Mouse (Mus musculus) induced T-regulatory cell, adult 2 months (primary cell): ENCODE data around the gene Tmem51.

ENCODE experiments used
- DNase-seq: peaks from one replicate; pipeline ENCODE4 v3.0.0-alpha.2; 2012; ENCODE audit warnings: low read depth

The Tmem51 gene

GRCm38 (mm10) chr4:142084131-142084899 is at the start of gene Tmem51:
TSS of gene Tmem51 (minus strand) at chr4:142084304.
- DNase-seq = peak; percentile 39

DNA sequence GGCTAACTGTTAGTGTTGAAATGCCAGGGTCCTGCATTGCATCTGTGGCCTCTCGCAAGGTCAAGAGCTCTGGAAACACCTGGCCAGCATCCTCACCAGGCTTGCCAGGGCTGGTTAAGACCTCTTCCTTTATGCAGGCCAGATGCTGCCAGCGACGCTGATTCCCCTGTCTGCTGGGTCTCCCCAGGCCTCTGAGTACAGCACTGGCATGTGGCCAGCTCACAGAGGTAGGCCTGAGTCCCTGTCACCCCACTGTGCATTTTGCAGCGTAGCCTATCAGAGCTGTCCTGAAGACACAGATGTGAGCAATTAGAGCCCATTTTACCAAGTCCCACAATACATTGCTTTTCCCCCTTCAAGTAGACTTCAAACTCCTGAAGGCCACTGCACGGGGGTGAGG is 46.1 kb upstream of the Tmem51 start:
- DNase-seq = no peak

GRCm38 (mm10) chr4:142127275-142127788 is 43.2 kb upstream of the Tmem51 start:
- DNase-seq = no peak

DNA sequence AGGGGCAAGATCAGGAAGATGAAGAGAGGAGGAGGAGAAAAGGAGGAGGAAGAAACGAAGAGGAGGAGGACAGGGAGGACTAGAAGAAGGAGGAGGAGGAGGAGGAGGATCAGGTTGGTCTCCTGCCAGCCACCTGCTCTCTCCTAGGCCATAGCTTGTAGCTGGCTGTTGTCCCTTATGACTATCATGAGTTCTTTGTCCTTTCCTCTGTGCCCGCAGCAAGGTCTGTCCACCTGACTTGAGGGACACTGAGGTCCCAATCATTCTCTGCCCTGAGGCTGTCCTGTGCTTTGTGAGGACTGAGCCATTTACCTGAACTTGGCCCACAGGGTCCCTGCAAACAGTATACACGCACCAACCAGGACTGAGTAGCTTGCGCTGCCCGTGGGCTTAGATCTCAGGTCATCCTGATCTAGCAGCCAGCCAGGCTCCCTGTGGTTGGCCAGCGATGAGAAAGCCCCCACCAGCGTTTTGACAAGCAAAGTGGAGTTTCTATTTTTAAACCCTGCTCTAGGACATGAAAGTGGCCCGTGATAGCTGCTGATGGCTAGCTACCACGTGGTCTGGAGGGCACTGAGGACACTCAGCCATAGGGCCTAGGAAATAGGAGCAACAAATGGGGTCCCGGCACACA is 42.7 kb upstream of the Tmem51 start:
- no peak for DNase-seq

GRCm38 (mm10) chr4:142121164-142121563 is 37.1 kb upstream of the Tmem51 start:
- DNase-seq = no peak

DNA sequence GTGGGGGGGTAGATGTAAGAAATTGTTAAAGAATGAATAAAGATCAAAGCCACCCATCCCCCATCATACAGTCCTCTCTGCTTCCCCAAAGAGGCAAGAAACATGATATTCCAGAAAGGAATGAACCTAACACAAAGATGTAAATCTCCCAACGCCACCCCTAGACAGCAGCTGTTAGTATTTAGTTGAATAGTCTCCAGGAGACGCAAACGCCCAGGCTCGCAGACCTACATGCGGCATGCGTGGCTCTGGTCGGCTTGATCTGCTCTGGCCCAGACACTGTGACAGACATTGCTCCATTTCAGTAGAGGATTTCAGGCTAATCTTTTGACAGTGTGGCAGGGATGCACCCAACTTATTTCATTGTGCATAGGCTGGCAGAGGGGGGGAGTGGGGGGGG is 34.4 kb upstream of the Tmem51 start:
- no peak for DNase-seq

- no peak for DNase-seq
Observed at GRCm38 (mm10) chr4:142117993-142118392, 33.9 kb upstream of the Tmem51 start.

GRCm38 (mm10) chr4:142113306-142113705 is 29.2 kb upstream of the Tmem51 start:
- DNase-seq = peak; percentile 7

DNA sequence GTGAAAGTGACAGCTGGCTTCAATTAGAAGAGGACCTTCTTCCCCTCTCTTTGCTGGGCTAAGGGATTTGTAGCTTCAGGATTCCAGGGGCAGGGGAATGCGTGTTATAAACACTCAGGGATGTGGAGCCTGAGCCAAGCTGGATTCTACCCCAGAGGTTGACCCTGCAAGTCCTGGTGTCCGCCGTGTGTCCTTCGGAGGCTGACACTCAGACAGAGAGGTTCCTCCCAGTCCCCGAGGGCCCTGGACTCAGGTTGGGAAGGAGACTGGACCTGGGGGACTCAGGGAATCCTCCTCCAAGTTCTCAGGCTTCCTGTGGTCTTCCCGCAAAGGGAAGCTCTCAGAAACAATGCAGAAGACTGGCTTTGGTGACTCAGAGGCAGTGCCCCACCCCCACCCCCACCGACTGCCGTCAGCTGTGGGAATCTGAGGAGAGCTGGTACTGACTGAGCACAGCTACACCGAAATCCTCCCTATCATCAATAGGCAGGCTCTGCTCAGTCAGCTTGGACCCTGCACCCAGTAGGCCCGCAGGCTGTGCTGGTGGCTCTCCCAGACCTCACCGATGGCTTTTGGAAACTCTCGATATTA is 19.1 kb upstream of the Tmem51 start:
- DNase-seq = no peak

- peak; percentile 65 for DNase-seq
Observed at GRCm38 (mm10) chr4:142098303-142098702, 14.2 kb upstream of the Tmem51 start.

GRCm38 (mm10) chr4:142097871-142098270 is 13.8 kb upstream of the Tmem51 start:
- DNase-seq = no peak

- no peak for DNase-seq
Observed at GRCm38 (mm10) chr4:142095513-142096241, 11.6 kb upstream of the Tmem51 start.

DNA sequence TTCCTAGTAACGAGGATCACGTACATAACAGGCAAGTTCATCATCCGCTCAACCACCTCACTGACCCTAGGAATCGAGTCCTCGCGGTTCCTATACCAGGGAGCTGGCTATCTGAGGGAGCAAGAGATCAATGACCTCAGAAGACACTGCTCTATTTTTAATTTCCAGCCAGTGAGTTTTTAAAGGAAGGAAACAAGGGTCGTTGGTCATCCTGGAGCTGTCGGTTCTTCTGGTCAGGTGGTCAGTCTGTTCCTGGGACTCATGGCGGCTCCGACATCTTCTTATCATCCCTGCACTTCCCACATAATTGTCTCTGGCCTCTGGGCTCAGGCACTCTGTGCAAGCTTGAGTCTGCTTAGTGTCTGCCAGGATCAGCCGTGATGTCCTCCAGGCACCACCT is 10.3 kb upstream of the Tmem51 start:
- DNase-seq = no peak

DNA sequence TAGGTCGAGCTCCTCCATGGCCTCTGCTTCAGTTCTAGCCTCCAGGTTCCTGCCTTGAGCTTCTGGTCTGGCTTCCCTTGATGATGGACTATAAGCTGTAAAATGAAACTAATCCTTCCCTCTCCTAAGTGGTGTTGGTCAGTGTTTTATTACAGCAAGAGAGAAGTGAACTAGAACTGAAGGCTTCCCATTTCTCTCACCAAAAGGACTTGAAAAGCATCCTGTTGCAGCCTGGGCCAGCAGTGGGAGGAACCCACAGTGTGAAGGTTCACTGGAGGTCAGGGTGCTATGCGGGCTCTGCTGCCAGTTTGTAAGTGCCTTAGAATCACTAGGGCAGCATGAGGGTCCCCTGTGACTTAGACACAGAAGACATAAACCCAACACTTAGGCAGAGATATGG is 7.0 kb upstream of the Tmem51 start:
- DNase-seq = no peak

DNA sequence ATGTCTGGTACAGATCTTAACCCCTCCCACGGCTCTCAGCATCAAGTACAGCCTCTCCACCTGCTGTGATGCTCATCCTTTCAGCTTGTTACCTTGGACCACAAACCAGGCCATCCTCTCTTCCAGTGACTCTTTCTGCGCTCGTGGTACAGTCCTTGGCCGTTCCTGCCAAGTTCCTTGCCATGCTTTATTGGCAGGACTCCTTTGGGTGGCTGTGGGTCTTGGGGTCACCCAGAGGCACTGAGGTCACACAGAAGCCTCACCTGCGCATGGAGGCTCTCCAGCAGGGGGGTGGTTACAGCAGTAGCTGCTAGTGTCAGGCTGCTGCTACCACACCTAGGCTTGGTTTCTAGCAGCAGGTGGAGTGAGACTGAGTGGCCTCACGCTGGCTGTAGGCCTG is 5.9 kb upstream of the Tmem51 start:
- DNase-seq = no peak

- no peak for DNase-seq
Observed at GRCm38 (mm10) chr4:142088836-142089235, 4.7 kb upstream of the Tmem51 start.

- DNase-seq = no peak
Observed at GRCm38 (mm10) chr4:142088409-142088808, 4.3 kb upstream of the Tmem51 start.

DNA sequence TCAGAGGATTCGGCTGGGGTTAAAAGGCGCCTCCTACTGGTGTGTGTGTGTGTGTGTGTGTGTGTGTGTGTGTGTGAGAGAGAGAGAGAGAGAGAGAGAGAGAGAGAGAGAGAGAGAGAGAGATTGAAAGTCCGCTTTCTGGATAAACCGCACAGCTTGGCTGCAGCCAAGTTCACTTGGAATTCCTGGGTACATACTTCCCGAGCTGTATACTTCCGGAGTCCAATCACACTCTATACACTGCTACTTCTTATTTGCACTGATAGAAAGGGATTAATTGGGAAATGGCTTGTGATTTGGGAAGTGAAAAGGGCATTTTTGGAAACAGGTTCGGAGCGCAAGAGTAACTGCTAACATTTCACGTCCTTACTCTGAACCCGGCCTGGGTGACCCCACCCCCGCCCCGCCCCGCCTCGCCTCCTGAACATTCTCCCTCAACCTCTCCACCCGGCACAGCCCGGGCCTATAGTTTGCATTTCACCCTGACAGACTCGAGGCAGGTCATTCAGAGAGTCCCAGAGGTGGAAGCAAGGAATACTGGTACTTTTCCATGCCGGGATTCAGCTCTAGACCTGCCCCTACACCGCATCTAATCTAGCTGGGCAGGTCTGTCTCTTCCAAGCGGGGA is 946 bp upstream of the Tmem51 start:
- no peak for DNase-seq

DNA sequence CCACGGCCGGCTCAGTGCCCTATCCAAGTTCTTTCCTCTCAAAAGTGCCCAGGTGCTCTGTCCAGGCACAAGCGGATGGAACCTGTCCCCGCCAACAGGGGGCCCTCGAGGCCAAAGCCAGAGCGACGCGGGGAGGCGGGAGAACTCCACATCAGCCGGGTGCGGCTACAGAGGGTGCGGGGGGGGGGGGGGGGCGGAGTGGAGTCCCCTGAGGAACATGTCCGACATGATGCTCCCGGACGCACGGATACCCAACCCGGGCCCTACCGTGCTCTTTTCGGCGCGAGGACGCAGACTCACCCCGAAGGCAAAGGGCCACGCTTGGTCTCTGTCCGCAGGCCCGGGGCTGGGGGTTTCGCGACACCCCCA is 358 bp downstream of the Tmem51 start:
- peak; percentile 66 for DNase-seq

DNA sequence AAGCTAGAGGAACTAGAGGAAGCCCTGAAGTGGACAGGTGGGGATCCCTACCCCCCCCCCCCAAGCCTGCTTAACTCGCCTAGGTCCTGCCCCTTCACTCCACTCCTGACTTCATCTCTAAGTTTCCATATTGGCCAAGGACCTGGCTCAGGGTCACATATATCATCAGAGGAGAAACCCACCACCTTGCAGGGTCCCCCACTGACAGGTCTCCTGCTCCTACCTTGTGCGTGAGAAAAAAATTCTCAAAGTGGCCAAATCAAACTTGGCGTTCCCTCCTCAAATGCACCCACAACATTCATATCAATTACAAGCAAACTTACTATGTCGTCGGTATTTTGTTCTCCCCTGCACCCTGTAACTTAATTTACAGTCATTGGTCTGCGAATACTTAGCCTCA is 911 bp downstream of the Tmem51 start:
- DNase-seq = no peak

GRCm38 (mm10) chr4:142082703-142083102 is 1.4 kb downstream of the Tmem51 start:
- no peak for DNase-seq
